Mouse (Mus musculus): ENCODE results near the gene Gpr22.

Gpr22 gene

GRCm38 (mm10) chr12:31713600-31713999 lies at the start of gene Gpr22:
TSS of gene Gpr22 (minus strand) at chr12:31713947.
- no peak for DNase-seq

- DNase-seq: no peak
These were observed 42.4 kb upstream of the Gpr22 start for GRCm38 (mm10) chr12:31755885-31756755.

- no peak for DNase-seq
These were observed 40.7 kb upstream of the Gpr22 start for GRCm38 (mm10) chr12:31754465-31754864.

GRCm38 (mm10) chr12:31749846-31750245 lies 36.1 kb upstream of the Gpr22 start:
- no peak for DNase-seq

- DNase-seq: no peak
These were observed 33.6 kb upstream of the Gpr22 start for GRCm38 (mm10) chr12:31747301-31747700.

- DNase-seq: no peak
These were observed 20.9 kb upstream of the Gpr22 start for GRCm38 (mm10) chr12:31734616-31735015.

GRCm38 (mm10) chr12:31730126-31730525 lies 16.4 kb upstream of the Gpr22 start:
- DNase-seq: no peak

- no peak for DNase-seq
These were observed 13.0 kb upstream of the Gpr22 start for GRCm38 (mm10) chr12:31726707-31727106.

GRCm38 (mm10) chr12:31725511-31726275 lies 11.9 kb upstream of the Gpr22 start:
- DNase-seq: no peak

GRCm38 (mm10) chr12:31724576-31724975 lies 10.8 kb upstream of the Gpr22 start:
- DNase-seq: no peak

- DNase-seq: peak; percentile 37 to 53
These were observed 6.0 kb upstream of the Gpr22 start for GRCm38 (mm10) chr12:31719586-31720275.

- no peak for DNase-seq
These were observed 323 bp upstream of the Gpr22 start for GRCm38 (mm10) chr12:31714070-31714469.

- no peak for DNase-seq
These were observed 1.0 kb downstream of the Gpr22 start for GRCm38 (mm10) chr12:31712727-31713126.

GRCm38 (mm10) chr12:31712233-31712632 lies 1.5 kb downstream of the Gpr22 start:
- no peak for DNase-seq

GRCm38 (mm10) chr12:31709665-31710064 lies 4.1 kb downstream of the Gpr22 start:
- DNase-seq: no peak

- DNase-seq: no peak
These were observed 6.2 kb downstream of the Gpr22 start for GRCm38 (mm10) chr12:31707531-31707930.

- DNase-seq: no peak
These were observed 7.6 kb downstream of the Gpr22 start for GRCm38 (mm10) chr12:31706168-31706567.

- DNase-seq: no peak
These were observed 9.8 kb downstream of the Gpr22 start for GRCm38 (mm10) chr12:31703904-31704303.

- DNase-seq: no peak
These were observed 12.3 kb downstream of the Gpr22 start for GRCm38 (mm10) chr12:31701411-31701810.

- DNase-seq: no peak
These were observed 13.0 kb downstream of the Gpr22 start for GRCm38 (mm10) chr12:31700623-31701347.

- no peak for DNase-seq
These were observed 20.5 kb downstream of the Gpr22 start for GRCm38 (mm10) chr12:31693278-31693677.

- DNase-seq: no peak
These were observed 27.1 kb downstream of the Gpr22 start for GRCm38 (mm10) chr12:31686679-31687078.

GRCm38 (mm10) chr12:31667187-31667586 lies 46.6 kb downstream of the Gpr22 start:
- no peak for DNase-seq

Data from lung, adult 18-20 months (tissue).